Mouse (Mus musculus): Measurements from ENCODE around the gene Jmjd4.

Gene Jmjd4

GRCm38 (mm10) chr11:59449741-59450229 lies at the start of gene Jmjd4:
Jmjd4 (plus strand) TSS chr11:59450045.
- WGBS, result under 1% methylated on average over 36 of the region's 40 CpGs

DNA sequence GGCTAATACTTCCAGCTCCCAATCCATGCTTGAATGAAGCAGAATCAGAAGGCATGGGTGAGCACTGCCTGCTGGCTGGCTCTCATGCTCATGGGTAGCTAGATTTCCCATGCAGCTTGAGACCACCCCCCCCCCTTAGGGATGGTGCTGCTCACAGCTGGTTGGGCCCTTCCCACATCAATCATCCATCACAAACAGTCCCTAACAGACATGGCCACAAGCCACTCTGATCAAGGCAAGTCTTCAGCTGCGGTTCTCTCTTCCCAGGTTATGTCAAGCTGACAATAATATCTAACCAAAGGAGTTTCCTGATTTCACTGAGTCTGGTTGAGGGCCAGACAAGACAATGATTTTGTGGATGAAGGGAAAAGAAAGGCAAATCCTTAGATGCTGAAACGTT lies 49.0 kb upstream of the Jmjd4 start:
- WGBS, result 72% methylated on average over 2 of the region's 2 CpGs

- WGBS, result 84% methylated on average over 1 of the region's 1 CpGs
These were observed 44.1 kb upstream of the Jmjd4 start for GRCm38 (mm10) chr11:59405761-59406160.

- 43% methylated on average over 2 of the region's 2 CpGs for WGBS
These were observed 39.0 kb upstream of the Jmjd4 start for GRCm38 (mm10) chr11:59410851-59411250.

GRCm38 (mm10) chr11:59412058-59412457 lies 37.8 kb upstream of the Jmjd4 start:
- WGBS, result 57% methylated on average over 6 of the region's 6 CpGs

- WGBS, result 63% methylated on average over 13 of the region's 13 CpGs
These were observed 36.6 kb upstream of the Jmjd4 start for GRCm38 (mm10) chr11:59412999-59413863.

DNA sequence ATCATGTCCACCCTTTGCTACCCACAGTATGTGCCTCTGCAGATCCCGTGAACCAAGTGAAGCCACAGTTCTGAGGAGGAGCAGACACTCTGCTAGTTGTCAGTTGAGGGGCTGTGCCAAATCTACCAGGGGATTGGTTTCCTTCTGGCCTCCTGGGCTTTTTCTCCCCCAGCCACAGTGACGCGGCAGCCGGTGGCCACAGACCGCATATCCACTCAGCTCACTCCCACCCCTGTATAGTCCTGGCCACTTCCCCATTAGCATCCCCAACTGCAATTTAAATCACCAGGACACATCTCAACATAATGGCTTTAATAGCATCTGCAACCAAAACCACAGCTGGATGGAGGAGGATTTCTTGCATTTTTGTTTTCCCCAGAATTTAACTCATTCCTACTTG lies 31.1 kb upstream of the Jmjd4 start:
- 78% methylated on average over 5 of the region's 5 CpGs for WGBS

DNA sequence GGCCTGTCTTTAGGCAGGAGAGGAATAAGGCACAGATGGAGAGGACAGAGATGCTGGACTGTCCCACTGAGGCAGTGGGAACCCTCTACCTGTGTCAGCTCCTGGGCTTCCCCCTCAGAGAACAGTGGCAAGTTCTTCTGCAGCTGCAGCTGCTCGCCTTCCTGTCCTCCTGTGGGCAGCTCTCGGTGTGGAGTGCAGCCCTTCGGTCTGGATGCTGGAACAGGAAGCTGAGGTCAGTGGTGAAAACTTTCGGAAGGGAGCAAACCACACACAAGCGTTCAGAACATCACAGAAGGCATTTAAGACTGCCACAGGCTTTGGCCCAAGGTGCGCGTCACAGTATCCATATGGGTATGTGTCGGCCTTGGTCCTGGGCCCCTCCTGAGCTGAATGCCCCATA lies 28.4 kb upstream of the Jmjd4 start:
- 76% methylated on average over 8 of the region's 8 CpGs for WGBS

GRCm38 (mm10) chr11:59421967-59422366 lies 27.9 kb upstream of the Jmjd4 start:
- 77% methylated on average over 2 of the region's 2 CpGs for WGBS

DNA sequence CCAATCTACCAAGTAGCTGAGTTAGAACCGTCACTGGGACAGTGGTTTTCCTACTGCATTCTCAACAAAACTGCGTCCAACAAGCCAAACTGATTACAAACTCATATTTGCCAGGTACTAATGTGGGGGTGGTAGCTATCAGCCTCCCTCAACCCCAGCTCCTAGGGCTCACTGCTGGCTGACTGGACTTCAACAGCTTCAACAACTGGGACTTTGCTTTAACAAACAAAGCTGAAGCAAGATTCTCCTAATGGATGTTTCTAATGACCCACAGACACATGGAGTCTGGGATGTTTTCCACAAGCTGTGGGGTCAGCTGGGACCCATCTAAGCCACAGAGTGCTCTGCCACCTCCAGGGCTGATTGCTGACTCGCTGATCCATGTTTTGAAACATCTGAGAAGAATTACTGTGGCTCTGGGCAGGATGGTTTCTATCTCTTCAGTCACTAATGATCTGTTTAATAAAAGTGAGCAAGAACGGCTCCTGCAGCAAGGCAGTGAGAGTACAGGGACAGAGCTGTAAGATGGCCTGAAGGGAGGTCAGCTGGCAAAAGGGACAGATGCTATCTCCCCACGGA lies 26.7 kb upstream of the Jmjd4 start:
- WGBS, result 77% methylated on average over 5 of the region's 5 CpGs

- 33% methylated on average over 7 of the region's 7 CpGs for WGBS
These were observed 24.2 kb upstream of the Jmjd4 start for GRCm38 (mm10) chr11:59425671-59426101.

- WGBS, result 82% methylated on average over 9 of the region's 9 CpGs
These were observed 21.7 kb upstream of the Jmjd4 start for GRCm38 (mm10) chr11:59428057-59428660.

DNA sequence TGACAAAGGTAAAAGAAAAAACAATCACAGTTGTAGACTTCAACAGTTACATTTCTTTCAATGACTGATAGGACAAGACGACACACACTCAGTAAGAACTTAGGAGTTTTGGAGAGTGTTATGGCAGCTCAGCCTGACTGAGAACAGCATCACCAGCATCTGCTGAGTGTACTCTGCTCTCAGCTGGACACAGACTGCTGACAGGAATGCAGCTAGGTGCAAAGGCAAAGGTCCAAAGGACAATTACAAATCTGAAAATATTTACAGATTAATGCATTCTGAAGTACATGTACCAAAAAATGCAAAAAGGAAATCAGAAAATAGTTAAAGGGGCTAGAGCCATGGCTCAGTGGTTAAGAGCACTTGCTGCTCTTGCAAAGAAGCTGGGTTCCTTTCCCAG lies 19.9 kb upstream of the Jmjd4 start:
- 57% methylated on average over 1 of the region's 1 CpGs for WGBS

DNA sequence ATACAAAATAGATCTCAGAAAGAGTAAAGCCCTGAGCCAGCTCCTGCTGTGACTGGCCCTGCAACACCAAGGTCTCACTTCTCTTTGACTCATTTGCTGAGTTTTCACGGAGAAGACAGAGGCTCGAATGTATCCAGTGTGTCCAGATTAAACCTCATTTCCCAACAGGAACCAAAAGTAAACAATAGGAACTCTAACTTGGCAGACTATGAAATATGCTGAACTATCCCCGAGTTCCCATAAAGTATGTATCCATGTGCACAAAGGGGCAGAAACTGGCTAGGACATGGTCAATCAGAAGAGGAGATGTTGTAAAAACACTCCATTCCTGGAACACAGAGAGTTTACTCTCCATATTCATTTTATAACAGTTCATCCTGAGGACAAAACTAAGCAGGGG lies 17.6 kb upstream of the Jmjd4 start:
- 16% methylated on average over 3 of the region's 3 CpGs for WGBS

DNA sequence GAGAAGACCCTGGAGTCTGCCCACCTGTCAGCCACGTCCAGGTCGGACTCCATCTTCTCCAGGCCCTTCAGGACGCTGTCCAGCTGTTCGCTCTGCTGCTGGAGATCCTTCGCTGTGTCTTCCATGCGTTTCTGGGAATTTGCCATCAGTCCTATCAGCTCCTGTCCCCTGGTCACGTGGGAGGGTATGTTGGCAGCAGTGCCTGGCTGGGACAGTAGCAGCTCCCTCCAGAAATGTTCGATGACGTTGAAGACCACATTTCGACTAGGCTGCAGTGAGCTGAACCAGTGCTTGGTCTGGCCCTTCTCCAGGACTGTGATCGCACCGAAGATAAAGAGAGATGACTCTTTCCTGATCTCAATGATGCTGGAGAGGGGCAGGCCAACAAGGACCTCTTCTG lies 11.9 kb upstream of the Jmjd4 start:
- 83% methylated on average over 12 of the region's 12 CpGs for WGBS

GRCm38 (mm10) chr11:59450230-59450771 lies 456 bp downstream of the Jmjd4 start:
- WGBS, result under 1% methylated on average over 38 of the region's 38 CpGs

GRCm38 (mm10) chr11:59451086-59451485 lies 1.2 kb downstream of the Jmjd4 start, which contains the start of gene Snap47:
Snap47 (minus strand) TSS chr11:59451186.
- 77% methylated on average over 4 of the region's 4 CpGs for WGBS

DNA sequence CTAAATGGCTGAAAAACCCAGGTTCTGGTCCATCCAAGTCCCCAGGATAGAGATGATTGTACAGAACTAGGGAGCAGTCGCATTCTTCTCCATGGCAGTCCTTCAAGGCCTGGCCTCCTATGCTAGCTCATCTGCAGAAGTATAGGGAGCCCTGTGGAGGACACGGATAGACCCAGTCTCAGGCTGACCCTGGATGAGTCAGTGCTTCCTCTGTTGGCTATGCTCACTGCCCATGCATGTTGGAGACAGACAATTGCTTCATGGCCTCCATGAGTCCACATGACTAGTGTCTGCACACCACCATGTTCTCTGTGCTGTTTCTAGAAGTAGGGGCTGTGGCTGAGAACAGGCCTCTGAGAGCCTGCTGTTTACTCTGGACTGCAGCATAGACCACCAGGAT lies 6.5 kb downstream of the Jmjd4 start:
- 92% methylated on average over 2 of the region's 2 CpGs for WGBS

DNA sequence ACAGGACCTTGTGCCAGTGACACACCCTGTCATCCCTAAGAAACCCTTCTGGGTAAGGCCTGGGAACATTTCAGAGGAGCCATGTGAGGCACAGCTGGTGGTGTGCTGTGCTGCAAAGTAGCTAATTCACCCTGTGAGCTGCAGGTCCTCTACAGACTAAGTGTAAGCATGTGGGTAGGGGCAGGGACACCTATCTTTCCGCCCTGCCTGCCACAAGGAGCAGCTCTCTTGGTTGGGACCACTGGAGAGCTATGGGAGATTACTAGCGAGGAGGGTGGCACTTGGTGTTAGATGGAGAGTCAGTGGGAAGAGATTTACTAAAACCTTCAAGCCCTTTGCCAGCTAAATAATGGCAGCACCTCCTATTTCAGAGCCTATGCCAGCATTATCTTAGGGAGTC lies 7.0 kb downstream of the Jmjd4 start:
- 93% methylated on average over 2 of the region's 2 CpGs for WGBS

DNA sequence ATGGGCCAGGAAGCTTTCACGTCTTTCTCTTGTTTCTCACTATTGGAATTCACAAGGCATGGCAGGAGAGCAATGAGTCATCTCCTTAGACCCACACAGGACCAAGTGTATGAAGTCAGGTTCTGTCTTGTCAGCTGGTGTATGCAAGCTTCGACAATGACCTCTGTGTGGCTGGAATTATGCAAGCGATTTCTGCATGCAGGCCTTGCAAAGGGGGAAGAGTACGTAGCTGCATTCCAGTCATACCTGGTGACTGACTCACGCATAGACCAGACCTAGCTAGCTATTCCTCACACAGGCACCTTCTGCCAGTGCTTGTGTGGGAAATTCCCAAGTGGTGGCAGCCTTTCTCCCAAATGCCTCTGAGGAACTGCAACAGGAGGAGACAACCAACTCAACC lies 9.1 kb downstream of the Jmjd4 start:
- 20% methylated on average over 5 of the region's 5 CpGs for WGBS

DNA sequence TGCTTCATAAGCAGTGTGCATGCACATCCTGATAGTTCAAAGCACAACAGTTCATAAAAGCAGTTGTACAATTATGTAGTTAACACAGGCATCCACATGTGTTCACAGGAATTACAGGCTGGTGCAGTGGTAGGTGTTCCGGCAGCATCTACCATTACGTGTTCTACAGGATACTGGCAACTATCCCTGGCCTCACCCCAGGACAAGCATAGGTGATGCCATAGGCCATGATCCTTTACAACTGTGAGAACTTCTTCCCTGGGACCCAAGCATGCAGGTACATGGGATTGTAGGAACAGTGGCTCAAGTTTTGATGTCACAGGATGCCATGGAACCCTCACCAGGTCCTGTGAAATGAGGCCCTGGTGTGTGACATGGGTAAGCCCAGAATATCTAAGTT lies 10.6 kb downstream of the Jmjd4 start:
- WGBS, result 95% methylated on average over 2 of the region's 2 CpGs
